Mouse (Mus musculus) adrenal gland, adult 2 months (tissue): ENCODE data around the gene Slc12a5. TPM values are rescaled to one million over a fixed set of nuclear protein-coding genes. Genes with fewer than 3 reads are reported as not detected.

ENCODE experiments used
- DNase-seq: peaks from one replicate; pipeline ENCODE4 v3.0.0; 2021
- polyA plus RNA-seq: library from polyadenylated mRNA; depleted of rRNA; stranded (reverse); fragments of >200 nt; gene quantifications from 2 replicates; pipeline ENCODE4 v1.2.3, GENCODE M21; 2012
- total RNA-seq, 2 experiments: library from RNA; stranded (reverse); gene quantifications; 2 replicates each; pipeline ENCODE4 v1.2.3; 2021

Gene Slc12a5
- total and polyA plus RNA-seq, 3 experiments = 3.5 to 21.4 (median 5.4) TPM

DNA sequence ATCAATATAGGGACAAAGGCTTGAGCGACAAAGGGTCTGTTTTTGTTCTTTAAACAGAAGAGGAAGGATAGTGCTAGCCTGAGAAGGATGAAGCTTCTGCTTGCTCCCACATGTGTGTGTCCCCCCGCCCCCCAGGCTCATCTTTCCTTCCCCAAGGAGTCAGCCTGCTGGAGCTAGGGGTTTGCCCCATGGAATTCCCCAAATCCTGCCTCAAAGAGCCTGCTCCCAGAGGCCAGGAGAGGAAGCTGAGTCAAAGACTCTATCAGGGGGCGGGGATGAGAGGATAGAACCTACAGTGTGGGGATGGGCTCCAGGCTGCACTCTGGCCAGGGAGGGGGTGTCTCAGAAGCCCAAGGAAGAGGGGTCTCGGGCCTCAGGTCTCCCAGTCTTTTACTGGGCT, 13.1 kb upstream of the Slc12a5 start:
- no peak for DNase-seq

DNA sequence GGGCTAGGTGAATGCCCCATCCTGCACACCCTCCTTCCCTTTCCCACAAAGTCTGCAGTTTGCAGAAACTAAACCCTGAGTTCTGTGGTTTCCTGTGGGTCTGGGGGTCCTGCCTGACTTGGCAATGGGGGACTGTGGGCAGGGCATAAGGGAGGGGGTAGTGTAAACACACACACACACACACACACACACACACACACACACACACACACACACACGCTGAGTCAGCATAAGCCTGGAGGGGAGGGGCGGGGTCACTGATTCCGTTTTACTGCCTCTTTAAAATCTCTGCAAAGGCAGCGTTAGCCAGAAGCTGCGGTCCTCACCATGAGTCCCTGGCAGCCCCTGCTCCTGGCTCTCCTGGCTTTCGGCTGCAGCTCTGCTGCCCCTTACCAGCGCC, 12.7 kb upstream of the Slc12a5 start:
- DNase-seq = no peak

DNA sequence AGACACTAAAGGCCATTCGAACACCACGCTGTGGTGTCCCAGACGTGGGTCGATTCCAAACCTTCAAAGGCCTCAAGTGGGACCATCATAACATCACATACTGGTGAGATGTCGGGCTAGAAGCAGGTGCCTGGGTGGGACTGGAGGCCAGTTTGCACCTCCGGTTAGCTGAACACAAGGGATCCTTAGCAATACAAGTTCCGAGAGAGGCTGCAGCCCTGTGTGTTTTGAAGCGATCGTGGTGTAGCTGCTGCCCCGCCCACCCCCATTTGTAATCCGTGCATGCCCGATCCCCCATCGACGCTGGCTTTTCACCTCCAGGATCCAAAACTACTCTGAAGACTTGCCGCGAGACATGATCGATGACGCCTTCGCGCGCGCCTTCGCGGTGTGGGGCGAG, 11.6 kb upstream of the Slc12a5 start:
- no peak for DNase-seq

DNA sequence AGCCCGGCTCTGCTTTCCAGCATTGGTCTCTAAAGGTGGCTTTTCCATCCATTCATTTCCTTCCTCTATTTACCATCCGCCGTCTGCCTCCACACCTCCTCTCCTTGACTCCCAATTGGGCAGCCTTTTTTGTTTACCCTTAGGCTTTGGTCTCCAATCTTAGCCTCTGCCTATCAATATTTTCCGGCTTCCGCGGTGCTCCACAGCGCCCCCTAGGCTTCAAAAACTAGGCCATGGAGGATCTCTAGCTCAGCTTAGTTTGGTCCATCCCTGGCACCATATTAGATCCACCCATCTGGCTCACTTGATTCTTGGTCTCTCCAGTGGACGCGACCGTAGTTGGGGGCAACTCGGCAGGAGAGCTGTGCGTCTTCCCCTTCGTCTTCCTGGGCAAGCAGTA, 10.1 kb upstream of the Slc12a5 start:
- no peak for DNase-seq

DNA sequence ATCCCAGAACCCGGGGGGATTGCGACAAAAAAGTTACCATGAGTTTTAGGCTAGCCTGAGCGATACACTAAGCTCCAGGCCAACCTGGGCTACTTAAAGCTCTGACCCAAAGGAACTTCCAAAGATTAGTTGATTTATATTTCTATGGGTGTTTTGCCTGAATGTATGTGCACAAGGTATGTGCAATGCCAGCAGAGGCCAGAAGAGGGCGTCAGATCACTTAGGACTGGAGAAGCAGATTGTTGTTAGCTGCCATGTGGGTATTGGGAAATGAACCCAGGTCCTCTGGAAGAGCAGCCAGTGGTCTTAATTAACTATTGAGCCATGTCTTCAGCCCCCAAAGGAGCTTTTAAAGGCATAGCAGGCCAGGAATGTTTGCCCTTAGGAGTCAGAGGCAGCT, 8.9 kb upstream of the Slc12a5 start:
- DNase-seq = no peak

DNA sequence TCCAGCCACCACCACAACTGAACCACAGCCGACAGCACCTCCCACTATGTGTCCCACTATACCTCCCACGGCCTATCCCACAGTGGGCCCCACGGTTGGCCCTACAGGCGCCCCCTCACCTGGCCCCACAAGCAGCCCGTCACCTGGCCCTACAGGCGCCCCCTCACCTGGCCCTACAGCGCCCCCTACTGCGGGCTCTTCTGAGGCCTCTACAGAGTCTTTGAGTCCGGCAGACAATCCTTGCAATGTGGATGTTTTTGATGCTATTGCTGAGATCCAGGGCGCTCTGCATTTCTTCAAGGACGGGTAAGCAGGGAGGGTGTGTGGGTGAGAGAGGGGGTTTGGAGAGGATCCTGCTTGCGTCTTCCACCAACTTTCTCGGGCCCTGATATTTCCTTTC, 8.2 kb upstream of the Slc12a5 start:
- DNase-seq = no peak

DNA sequence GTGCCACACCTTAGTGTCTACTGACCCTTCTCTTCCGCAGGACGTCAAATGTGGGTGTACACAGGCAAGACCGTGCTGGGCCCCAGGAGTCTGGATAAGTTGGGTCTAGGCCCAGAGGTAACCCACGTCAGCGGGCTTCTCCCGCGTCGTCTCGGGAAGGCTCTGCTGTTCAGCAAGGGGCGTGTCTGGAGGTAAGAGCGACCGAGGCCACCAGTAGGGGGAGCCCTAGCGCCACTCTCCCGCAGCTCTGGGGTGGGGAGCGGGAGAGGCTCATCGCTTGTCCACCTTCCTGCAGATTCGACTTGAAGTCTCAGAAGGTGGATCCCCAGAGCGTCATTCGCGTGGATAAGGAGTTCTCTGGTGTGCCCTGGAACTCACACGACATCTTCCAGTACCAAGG, 7.4 kb upstream of the Slc12a5 start:
- DNase-seq = peak; percentile 84

DNA sequence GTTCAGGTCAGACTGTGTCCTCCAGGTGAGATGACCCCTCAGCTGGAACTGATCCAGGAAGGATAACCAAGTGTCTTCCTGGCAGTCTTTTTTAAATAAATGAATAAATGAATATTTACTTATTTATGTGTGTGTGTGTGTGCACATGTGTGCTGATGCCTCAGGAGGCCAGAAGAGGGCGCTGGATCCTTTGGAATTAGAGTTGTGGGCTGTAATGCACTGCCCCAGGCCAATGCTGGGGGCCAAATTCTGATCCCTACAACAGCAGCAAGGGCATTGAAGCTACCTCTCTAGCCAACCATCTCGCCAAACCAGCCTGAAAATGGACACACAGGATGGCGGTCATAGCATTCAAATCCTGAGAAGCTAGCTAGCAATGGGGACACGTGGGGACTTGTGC, 4.9 kb upstream of the Slc12a5 start:
- no peak for DNase-seq

DNA sequence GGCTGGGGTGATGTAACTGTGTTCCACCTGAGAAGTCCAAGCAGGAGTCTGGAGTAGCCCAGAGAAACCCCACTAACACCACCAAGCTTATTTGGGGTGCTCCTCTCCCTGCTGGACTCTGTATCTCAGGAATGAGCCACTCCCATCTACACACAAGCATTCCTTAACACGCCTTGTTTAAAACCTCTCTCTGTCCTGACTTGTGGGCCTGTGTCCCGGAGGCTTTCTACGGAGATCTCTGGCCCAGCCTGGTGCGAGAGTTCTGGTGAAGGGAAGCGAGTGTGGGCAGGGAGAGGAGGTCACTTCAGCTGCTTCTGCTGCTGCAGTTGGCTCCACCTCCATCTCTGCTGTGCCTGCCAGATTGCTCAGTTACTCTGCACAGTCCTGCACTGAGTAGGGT, 4.4 kb upstream of the Slc12a5 start:
- no peak for DNase-seq

DNA sequence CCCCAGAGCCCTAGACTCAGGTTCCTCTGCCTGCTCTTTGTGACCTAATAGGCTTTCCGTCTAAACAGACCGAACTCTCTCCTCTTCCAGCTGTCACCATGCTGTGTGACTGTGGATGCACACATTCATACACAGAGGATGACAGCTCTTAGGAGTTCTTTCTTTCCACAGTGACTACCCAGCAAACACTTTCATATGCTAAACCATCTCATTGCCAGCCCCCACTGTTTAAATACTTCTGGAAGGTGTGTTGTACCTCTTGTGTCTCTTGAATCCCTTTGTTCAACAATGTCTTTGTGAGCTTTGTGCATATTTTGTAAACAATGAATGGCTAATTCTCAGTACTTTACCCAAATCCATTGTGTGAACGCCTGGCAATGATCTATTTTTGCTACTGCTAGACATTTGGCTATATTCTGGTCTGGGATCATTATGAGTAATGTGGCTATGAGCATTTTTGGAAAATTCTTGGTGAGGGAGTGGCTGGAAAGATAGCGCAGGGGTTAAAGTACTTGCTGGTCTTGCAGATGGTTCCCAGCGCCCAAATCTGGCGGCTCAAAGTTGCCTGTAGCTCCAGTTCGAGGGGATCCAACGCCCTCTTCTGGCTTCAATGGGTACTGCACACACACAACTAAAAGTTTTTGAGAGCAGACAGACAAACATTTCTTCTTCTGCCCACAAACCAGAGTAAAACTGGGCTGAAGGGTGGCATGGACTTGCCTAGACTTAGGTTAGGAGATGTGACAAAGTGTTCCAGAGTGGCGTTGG, 2.9 kb upstream of the Slc12a5 start:
- no peak for DNase-seq

DNA sequence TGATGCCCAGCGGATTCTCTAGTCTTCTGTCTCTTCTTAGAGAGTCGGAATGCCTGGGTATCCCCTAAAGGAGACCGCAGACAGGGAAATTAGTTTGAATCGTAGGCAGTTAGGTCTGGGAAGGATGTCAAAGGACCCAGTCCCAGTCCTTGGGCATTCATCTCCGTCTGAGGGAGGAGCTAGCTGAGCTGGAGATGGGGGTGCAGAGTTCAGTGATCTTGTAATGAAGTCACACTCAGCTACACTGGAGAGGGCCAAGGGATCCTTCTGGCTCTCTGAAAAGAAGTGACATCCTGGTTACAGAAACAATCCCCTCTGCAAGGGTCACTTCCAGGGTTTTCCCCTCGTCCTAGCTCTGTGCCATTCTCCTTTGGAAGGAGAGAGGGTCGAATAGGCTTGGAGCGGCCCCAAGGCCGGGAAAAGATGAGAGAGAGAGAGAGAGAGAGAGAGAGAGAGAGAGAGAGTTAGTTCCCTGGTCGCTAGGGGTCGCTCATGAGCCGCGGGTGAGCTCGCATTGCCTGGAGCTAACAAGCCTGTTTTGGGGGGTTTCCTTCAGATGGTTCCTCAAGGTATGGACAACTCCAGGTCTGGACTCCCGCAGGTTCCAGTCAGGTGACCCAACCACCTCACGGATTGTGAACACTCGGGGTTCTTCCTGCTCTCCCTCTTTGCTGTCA, 1.0 kb downstream of the Slc12a5 start:
- peak; percentile 81 for DNase-seq

DNA sequence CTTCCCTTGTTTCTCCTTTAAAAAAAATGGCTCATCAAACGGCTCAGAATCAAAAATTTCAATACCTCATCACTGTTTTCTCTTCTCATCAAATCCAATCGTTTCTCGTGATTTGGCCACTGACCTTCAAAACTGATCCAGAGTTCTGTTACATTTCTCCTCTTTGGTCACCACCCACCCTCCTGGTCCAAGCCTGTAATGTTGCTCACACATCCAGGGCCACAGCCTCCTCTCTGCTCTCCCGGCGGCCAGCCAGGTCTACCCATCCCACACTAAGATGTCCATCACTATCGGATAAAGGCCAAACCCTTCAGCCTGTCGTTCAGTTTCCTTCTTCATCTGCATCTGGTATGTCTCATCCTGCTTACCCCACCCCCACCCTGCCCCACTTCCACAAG, 1.6 kb downstream of the Slc12a5 start:
- no peak for DNase-seq

DNA sequence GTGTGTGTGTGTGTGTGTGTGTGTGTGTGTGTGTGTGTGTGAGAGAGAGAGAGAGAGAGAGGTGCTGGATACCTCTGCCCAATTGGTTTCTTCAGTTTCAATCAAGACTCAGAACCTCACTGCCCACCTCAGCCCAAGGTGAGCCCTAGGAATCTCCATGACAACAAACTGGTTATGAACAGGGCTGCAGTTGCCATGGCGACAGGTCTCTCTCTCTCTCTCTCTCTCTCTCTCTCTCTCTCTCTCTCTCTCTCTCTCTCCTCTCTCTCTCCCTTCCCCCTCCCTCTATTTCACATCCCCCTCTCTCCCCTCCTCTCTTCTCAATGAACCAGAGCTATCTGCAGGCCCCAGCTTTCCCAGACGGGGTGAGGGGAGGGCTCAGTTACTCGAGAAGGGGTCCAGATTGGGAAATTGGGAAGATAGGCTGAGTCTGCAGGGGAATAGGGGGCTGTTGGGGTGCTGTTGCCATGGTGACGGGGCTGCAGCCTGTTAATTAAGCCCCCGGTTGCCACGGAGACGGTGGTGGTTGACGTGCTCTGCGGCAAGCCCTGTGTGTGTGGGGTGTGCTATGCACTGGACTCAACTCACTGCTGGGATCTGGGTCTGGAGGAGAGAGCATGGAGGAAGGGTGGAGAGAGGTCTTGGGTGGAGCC, 3.8 kb downstream of the Slc12a5 start:
- no peak for DNase-seq

DNA sequence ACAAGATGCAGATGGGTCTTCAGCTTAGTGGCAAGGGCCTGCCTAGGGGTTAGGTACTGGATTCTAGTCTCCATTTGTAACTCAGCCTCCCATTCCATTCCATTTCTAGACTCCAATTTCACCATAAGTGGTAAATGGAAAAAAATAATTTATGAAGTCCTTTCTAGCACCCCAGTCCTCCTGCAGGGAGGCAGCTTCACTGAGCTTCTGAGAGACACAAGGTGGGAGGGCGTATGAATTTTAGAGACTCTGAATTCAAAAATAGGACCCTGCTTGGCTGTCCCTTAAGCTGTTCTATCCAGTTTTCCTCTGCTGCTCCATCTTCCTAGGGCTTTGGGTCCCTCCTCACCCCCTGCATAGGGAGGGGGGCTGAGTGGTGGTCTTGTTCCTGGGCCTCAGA, 4.4 kb downstream of the Slc12a5 start:
- DNase-seq = no peak

DNA sequence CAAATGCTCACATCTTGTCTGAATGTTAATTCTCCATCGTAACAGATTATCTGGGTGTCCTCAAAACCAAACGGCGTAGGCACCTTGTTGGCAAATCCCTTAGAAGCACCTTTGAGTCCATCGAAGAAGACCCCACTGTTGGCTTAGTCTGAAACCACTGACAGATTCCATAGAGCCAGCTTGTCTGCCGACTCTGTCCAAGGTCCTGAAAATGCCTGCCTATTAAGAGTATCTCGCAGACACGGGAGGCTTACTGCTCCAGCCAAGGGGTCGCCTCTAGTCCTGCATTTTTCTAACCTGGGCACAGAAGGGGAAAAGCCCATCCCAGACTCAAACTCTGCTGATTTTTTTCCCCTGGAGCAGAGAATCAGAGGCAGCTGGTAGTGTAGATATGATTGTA, 5.8 kb downstream of the Slc12a5 start:
- no peak for DNase-seq

DNA sequence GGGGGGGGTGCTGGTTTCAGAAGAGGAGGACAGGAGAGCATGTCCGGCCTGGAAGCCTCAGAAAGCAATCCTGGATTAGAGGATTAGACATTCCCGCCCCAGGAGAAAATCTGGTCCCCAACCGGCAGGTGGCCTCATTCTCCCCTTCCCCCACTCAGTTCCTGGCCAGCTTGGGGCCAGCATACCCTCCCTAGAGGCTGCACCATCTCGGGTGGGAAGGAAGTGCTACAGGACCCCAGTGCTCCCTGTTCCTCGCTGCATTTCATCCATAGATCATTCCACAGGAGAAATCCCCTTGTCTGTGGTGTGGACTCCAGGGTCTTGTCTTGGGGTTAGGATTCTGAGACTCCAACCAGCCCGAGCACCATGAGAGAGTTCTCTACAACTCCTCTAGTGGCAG, 6.6 kb downstream of the Slc12a5 start:
- no peak for DNase-seq

DNA sequence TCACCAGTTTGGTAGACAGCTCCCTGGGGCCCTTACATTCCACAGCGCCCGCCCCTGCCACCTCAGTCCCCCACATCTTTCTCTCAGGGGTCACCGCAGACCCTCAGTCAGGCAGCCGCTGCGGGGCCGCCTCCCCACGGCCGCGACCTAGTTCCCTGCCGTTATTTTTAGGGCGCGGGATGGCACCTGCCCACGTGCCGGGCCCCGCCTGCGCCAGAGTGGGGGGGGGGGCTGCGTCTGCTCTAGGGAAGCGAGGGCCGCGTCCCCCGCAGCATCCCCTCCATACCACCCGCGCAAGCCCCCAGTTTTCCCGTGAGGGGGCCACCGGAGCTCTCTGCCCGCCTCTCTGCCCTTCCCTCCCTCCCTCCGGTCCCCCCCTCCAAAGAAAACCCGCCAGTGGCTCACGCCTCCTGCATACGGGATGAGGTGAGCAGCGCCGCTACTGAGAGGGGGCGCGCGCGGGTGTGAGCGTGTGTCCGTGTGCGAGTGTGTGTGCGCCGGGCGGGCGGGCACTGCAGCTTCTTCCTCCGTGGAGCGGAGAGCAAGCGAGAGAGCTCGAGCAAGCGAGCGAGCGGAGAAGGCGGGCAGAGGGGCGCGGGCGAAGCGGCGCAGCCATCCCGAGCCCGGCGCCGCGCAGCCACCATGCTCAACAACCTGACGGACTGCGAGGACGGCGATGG, 7.3 kb downstream of the Slc12a5 start:
- no peak for DNase-seq

DNA sequence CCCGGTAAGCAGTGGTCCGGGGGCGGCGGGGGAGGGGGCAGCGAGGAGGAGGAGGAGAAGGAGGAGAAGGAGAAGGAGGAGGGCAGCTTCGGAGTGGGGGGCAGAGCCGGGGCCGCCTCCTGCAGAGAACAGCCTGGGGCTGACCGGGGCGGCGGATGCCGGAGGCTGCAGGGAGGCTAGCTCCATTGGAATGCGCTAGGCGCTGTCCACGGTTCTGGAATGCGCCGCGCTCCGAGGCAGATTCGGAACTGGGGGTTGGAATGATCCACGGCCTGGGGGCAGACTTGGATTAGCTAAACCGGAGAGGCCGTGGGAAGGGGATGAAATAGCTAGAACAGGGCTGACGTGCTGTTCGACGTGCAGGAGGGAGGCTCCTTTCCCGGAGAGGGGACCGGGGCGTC, 7.8 kb downstream of the Slc12a5 start:
- peak; percentile 79 for DNase-seq

DNA sequence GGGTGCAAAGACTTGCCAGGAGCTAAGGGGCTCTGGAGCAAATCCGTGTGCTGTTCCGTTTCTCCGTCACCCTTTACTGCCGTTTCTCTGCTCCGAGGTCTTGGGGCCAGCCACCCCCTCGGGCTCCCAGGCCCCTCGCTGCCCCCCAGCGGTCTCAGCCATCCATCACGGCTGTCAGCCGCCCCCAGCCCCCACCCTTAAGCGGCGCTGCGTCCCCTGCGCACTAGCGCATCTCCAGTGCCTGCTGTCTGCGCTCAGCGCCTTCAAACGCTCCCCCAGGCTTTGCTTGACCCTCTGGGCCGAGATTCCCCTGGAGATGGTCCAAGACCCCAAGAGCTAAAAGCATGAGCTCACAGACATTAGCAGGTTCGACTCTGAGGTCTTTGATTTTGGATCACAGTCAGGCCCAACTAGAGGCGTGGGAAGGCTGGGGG, 8.8 kb downstream of the Slc12a5 start:
- no peak for DNase-seq

DNA sequence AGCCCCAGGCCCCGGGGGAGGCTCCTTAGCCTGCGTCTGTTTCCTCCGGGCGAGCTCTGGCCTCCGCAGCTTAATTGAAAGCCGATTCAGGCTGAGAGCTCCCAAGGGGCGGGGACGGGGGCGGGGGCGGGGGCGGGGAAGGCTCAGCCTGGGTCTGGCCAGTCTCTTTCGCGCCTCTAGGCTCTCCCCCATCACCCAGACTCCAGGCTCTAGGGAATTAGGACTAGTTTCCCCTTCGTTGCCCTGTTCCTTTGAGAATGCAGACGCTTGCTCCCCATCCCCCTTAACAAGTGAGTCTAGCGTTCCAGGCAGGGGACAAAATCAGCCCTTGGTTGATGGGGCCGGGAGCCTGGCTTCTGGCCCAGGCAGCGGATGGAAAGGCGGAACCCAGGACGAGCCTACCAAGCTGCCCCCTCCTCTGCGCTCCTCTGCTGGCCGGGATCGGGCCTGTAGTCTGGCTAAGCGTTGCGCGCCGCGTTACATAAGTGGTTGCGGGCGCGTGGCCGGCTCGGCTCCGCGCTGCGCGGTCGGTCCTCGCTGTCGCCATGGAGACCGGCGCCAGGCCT, 10.1 kb downstream of the Slc12a5 start:
- no peak for DNase-seq

DNA sequence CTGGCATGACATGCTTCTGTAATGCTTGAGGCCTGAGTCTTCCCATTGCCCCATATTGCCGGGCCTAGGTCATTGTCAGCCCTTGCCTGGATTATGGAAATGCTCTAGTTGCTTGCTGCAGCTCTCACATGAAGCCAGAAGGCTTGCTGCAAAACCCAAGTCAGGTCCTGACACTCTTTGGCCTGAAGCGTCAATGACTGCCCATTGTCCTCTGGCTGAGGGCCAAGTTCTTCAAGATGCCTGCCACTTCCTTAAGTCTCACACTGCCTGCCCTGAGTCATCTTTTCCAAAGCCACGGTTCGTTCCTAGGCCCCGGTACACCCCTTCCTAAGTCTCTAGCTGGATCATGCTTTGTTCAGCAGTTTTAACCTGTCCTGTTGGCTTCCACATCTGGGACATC, 12.0 kb downstream of the Slc12a5 start:
- no peak for DNase-seq

DNA sequence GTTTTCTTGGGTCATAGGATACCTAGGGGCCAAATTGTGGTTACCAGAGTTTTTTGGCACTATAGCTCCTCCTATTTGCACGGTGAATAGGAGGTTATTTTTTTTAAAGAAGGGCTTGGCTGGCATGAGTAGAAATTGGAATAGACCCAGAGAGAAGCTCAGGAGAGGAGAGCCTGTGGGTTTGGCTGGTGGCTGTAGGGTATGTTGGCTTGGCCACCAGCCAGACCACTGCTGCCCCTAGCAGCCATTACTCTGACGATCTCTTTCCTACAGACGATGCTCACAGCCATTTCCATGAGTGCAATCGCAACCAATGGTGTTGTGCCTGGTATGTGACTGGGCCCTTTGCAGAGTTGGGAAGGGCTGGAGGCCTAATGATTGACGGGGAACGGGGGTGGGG, 15.0 kb downstream of the Slc12a5 start:
- DNase-seq = no peak

DNA sequence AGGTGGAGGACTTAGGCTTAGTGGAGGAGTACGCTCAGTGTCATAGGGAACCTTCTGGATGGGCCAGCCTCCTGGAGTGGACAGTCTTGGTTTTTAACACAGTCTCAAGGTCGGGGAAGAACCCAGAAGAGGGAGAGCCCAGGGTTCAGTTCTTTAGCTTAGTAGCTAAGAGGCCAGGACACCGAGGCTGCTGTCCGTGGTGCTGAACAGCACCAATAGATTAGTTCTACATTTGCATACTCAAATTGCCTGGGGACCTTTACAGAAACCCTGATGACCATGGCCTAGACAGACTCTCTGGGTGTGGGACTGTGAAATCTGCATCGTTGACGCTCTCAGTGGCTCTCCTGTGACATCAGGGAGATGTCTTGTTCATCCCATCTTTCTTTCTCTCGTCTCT, 19.1 kb downstream of the Slc12a5 start:
- peak; percentile 41 for DNase-seq
